Mouse (Mus musculus) kidney, embryonic 14.5 days (tissue): ENCODE data around the gene Adh6a. TPM values are rescaled to one million over a fixed set of nuclear protein-coding genes. Genes with fewer than 3 reads are reported as not detected.

Source experiments
- ATAC-seq: fragments of 200-750 bp; cut with Nextera tagmentation; 2 replicates; pipeline ENCODE4 v1.8.0; 2017; ENCODE audit warnings: moderate number of reproducible peaks, mild to moderate bottlenecking, moderate TSS enrichment, moderate library complexity; ENCODE audit not compliant: low FRiP score, low TSS enrichment
- H3K27ac ChIP-seq: fragments of 300-500 bp; sonication (generic); 2 replicates; pipeline ENCODE4 v1.5.1; 2014; ENCODE audit warnings: low read depth, mild to moderate bottlenecking, low read length, moderate library complexity, mixed read lengths
- H3K27me3 ChIP-seq: fragments of 300-500 bp; sonication (generic); 2 replicates; pipeline ENCODE4 v1.6.1; 2014; ENCODE audit warnings: mild to moderate bottlenecking, low read length; ENCODE audit not compliant: control insufficient read depth, insufficient read depth
- H3K36me3 ChIP-seq: fragments of 300-500 bp; sonication (generic); 2 replicates; pipeline ENCODE4 v1.6.1; 2014; ENCODE audit warnings: low read length, mixed read lengths; ENCODE audit not compliant: control insufficient read depth, insufficient read depth
- H3K4me1 ChIP-seq: fragments of 300-500 bp; sonication (generic); 2 replicates; pipeline ENCODE4 v1.6.1; 2014; ENCODE audit warnings: low read length, mixed read lengths; ENCODE audit not compliant: control insufficient read depth, insufficient read depth
- H3K4me2 ChIP-seq: fragments of 300-500 bp; sonication (generic); replicated peaks from 2 replicates; pipeline ENCODE4 v1.6.1; 2014; ENCODE audit warnings: low read depth, mild to moderate bottlenecking, low read length
- H3K4me3 ChIP-seq: fragments of 300-500 bp; sonication (generic); 2 replicates; pipeline ENCODE4 v1.5.1; 2014; ENCODE audit warnings: mild to moderate bottlenecking, low read length
- H3K9ac ChIP-seq: fragments of 300-500 bp; sonication (generic); 2 replicates; pipeline ENCODE4 v1.6.1; 2014; ENCODE audit warnings: low read depth, mild to moderate bottlenecking, low read length, moderate library complexity
- H3K9me3 ChIP-seq: fragments of 300-500 bp; sonication (generic); 2 replicates; pipeline ENCODE4 v1.6.1; 2016; ENCODE audit warnings: low read length; ENCODE audit not compliant: control insufficient read depth
- WGBS: fragments of 180-500 bp; shearing (Covaris S2); extraction: QIAGEN DNeasy Blood & Tissue Kit; methylation state at CpG from one replicate; pipeline ENCODE4 v1.1.7; 2014; 5-methylcytosine and 5-hydroxymethylcytosine counted together
- polyA plus RNA-seq: library from polyadenylated mRNA; unstranded; fragments of >200 nt; fragmentation: Nextera tagmentation; extraction: Ambion mirVana; gene quantifications from 2 replicates; pipeline ENCODE4 v1.2.1, GENCODE M21; 2014

Gene Adh6a
- polyA plus RNA-seq, 1 experiment from 2014 or later = not detected

- Histone ChIP-seq H3K9me3 (no peaks in the 10 kb centered on the region), H3K4me2 (no peak overlapping the region), H3K4me1 (no peaks in the 10 kb centered on the region), H3K4me3 (no peak overlapping the region), H3K27ac (no peak overlapping the region), H3K9ac (no peak overlapping the region), H3K27me3 (no peaks in the 10 kb centered on the region), H3K36me3 (no peaks in the 10 kb centered on the region)
- no peak for ATAC-seq
- WGBS = 78% methylated on average over 1 of the region's 1 CpGs
Measured at GRCm38 (mm10) chr3:138335566-138335965, 22.5 kb downstream of the Adh6a start.

- Histone ChIP-seq H3K9ac (no peak overlapping the region), H3K27ac (no peak overlapping the region), H3K27me3 (no peaks in the 10 kb centered on the region), H3K9me3 (no peaks in the 10 kb centered on the region), H3K4me2 (no peak overlapping the region), H3K4me1 (no peaks in the 10 kb centered on the region), H3K36me3 (no peaks in the 10 kb centered on the region), H3K4me3 (no peak overlapping the region)
- 55% methylated on average over 3 of the region's 3 CpGs for WGBS
- no peak for ATAC-seq
Measured at GRCm38 (mm10) chr3:138336104-138336754, 23.1 kb downstream of the Adh6a start.

GRCm38 (mm10) chr3:138341471-138341870 is 28.4 kb downstream of the Adh6a start, which contains the start of gene Adh6b:
Adh6b (plus strand) TSS chr3:138341775.
- H3K9ac ChIP-seq = no peak within 1 kb of the TSS
- H3K36me3 ChIP-seq = no peaks in the 10 kb centered on the region
- no peaks in the 10 kb centered on the region for H3K27me3 ChIP-seq
- H3K9me3 ChIP-seq = no peaks in the 10 kb centered on the region
- no peak for ATAC-seq
- H3K4me1 ChIP-seq = no peaks in the 10 kb centered on the region
- 67% methylated on average over 14 of the region's 14 CpGs for WGBS
- H3K27ac ChIP-seq = no peak within 1 kb of the TSS
- no peak within 1 kb of the TSS for H3K4me3 ChIP-seq
- no peak within 1 kb of the TSS for H3K4me2 ChIP-seq

GRCm38 (mm10) chr3:138347041-138347440 is 34.0 kb downstream of the Adh6a start:
- H3K4me1 ChIP-seq = no peaks in the 10 kb centered on the region
- 0 out of 2 replicates have a peak, but pooled peaks have one; percentile 35 for ATAC-seq
- H3K9ac ChIP-seq = no peak overlapping the region
- no peaks in the 10 kb centered on the region for H3K27me3 ChIP-seq
- no peaks in the 10 kb centered on the region for H3K9me3 ChIP-seq
- H3K4me3 ChIP-seq = no peak overlapping the region
- H3K4me2 ChIP-seq = no peak overlapping the region
- 25% methylated on average over 3 of the region's 3 CpGs for WGBS
- no peaks in the 10 kb centered on the region for H3K36me3 ChIP-seq
- no peak overlapping the region for H3K27ac ChIP-seq

GRCm38 (mm10) chr3:138352012-138352809 is 39.1 kb downstream of the Adh6a start:
- 93% methylated on average over 11 of the region's 11 CpGs for WGBS
- ATAC-seq = no peak
- Histone ChIP-seq H3K4me3 (no peak overlapping the region), H3K27ac (no peak overlapping the region), H3K27me3 (no peaks in the 10 kb centered on the region), H3K9ac (no peak overlapping the region), H3K4me1 (no peaks in the 10 kb centered on the region), H3K4me2 (no peak overlapping the region), H3K9me3 (no peaks in the 10 kb centered on the region), H3K36me3 (no peaks in the 10 kb centered on the region)

GRCm38 (mm10) chr3:138358856-138359255 is 45.8 kb downstream of the Adh6a start:
- ATAC-seq = no peak
- Histone ChIP-seq H3K9me3 (no peaks in the 10 kb centered on the region), H3K4me3 (no peak overlapping the region), H3K27ac (no peak overlapping the region), H3K4me1 (no peaks in the 10 kb centered on the region), H3K27me3 (no peaks in the 10 kb centered on the region), H3K36me3 (no peaks in the 10 kb centered on the region), H3K9ac (no peak overlapping the region), H3K4me2 (no peak overlapping the region)
- 85% methylated on average over 7 of the region's 7 CpGs for WGBS

GRCm38 (mm10) chr3:138360721-138361120 is 47.6 kb downstream of the Adh6a start:
- no peak for ATAC-seq
- Histone ChIP-seq H3K4me1 (no peaks in the 10 kb centered on the region), H3K27me3 (no peaks in the 10 kb centered on the region), H3K9ac (no peak overlapping the region), H3K4me2 (no peak overlapping the region), H3K9me3 (no peaks in the 10 kb centered on the region), H3K36me3 (no peaks in the 10 kb centered on the region), H3K27ac (no peak overlapping the region), H3K4me3 (no peak overlapping the region)
- 86% methylated on average over 4 of the region's 4 CpGs for WGBS

- Histone ChIP-seq H3K4me3 (no peak overlapping the region), H3K27ac (no peak overlapping the region), H3K4me2 (no peak overlapping the region), H3K4me1 (no peaks in the 10 kb centered on the region), H3K9ac (no peak overlapping the region), H3K9me3 (no peaks in the 10 kb centered on the region), H3K27me3 (no peaks in the 10 kb centered on the region), H3K36me3 (no peaks in the 10 kb centered on the region)
- 85% methylated on average over 2 of the region's 2 CpGs for WGBS
- ATAC-seq = no peak
Measured at GRCm38 (mm10) chr3:138362920-138363319, 49.8 kb downstream of the Adh6a start.

- H3K4me2 ChIP-seq = no peak overlapping the region
- no peaks in the 10 kb centered on the region for H3K9me3 ChIP-seq
- ATAC-seq = no peak
- H3K4me1 ChIP-seq = no peaks in the 10 kb centered on the region
- WGBS = 81% methylated on average over 2 of the region's 2 CpGs
- H3K27me3 ChIP-seq = no peaks in the 10 kb centered on the region
- no peak overlapping the region for H3K4me3 ChIP-seq
- no peak overlapping the region for H3K9ac ChIP-seq
- no peak overlapping the region for H3K27ac ChIP-seq
- H3K36me3 ChIP-seq = no peaks in the 10 kb centered on the region
Measured at GRCm38 (mm10) chr3:138366181-138366580, 53.1 kb downstream of the Adh6a start.
